Mouse (Mus musculus) heart, adult 11 months (tissue): ENCODE data around the gene Ralgds.

Source experiments
- DNase-seq: peaks from one replicate; pipeline ENCODE4 v3.0.0; 2022

The Ralgds gene

GRCm38 (mm10) chr2:28534436-28535262 is 21.7 kb downstream of the Ralgds start:
- peak; percentile 98 for DNase-seq

DNA sequence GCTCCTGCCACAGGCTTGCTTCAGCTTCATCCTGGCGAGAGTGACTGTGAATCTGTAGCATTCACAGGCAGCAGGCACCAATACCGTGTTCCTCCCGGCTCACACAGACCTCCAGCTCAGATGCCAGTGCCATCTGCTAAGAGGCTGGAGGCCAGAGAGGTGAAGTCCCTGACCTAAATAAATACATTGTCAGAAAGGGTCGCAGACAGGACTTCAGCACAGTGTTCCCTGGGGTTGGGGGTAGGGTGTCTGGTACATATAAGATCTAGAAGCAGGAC is 22.3 kb downstream of the Ralgds start:
- DNase-seq: peak; percentile 93

DNA sequence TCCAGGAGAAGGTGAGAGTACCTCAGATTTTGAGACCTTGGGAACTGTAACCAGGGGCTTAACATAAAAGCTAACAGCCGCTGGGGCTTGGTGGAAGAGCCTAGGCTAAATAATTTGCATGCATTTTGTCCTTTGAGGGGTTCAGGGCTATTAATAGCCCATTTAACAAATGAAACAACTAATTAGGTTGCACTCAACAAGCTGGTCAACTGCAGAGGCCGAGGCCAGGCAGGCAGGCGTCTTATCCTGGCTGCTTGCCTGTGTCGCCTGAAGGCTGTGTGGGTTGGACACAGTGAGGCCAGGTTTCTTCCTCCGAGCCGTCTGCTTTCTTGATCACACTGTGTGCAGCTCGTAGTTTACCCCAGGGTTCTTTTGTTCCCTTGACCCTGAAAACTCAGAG is 22.7 kb downstream of the Ralgds start:
- peak; percentile 93 for DNase-seq

DNA sequence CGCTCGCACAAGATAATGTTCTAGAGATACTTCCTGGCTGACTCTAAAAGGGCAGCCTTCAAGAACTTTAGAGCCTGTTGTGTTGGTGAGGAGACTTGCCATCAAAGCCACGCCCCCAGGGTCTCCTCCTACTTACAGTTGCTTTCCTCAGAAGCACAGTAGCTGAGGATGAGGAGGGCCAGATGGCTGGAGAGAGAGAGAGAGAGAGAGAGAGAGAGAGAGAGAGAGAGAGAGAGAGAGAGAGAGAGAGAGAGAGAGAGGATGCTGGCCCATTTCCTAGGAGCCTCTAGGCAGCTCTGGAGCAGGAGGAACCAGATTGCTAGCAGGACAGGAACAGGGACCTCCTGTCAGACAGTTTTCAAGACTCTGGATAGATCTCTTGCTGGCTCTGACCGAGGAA is 23.2 kb downstream of the Ralgds start:
- DNase-seq: peak; percentile 95

- peak; percentile 92 for DNase-seq
Measured at GRCm38 (mm10) chr2:28536766-28537633, 24.1 kb downstream of the Ralgds start.

- DNase-seq: no peak
Measured at GRCm38 (mm10) chr2:28537634-28537920, 24.7 kb downstream of the Ralgds start.

DNA sequence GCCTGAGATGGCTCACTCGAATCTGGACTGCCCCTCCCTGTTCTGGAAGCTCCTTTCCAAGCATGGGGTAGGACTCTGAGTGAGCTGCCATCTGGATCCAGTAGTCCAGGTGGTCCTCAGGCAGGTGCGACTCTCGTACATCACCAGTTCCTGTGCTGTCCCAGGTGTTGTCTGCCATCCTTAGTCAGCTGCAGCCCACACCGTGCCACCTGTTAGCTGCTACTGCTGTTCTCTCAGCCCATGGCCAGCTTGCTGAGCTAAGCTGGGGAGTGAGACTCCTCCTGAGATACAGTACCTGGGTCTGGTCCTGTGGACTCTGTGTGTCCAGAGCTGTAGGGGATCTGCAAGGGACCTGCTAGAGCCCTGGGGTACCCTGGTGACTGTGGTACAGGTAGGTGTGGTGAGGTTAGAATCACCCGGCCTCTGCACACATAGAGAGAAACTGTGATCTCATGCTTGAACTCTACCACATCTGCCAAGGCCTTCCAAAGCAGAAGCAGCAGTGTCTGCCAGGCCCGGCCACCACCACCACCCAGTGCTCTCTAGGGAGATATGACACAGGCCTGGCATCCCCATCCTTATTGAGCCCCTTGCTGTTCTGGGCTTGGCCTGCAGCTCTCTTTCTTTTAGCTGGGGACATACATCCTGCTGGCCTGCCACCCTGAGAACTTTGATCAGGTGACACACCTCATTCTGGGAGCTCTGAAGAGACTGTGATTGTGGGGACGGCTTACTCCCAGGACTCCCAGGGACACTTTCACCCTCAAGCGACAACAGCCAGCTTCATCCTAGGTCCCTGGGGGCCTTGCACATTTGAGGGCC is 25.3 kb downstream of the Ralgds start:
- peak; percentile 95 for DNase-seq

GRCm38 (mm10) chr2:28538817-28539128 is 25.8 kb downstream of the Ralgds start:
- DNase-seq: no peak

DNA sequence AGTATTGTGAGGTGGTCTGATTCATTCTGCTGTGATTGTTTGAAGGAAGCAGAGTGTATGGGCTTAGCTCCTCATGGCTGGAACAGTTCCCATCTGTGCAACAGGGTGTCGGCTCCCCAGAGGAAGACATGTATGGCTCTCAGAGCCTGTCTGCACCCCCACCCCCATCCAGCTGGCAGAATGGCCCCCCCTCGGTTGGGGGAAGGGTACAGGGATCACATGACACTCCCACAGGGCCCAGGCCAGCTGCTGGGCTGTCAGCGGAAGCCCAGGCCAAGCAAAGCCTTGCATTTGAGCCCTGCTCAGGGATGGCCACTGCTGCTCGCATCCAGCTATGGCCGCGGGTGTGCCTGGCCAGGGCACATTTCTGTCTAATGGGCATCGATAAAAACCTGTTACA is 26.3 kb downstream of the Ralgds start:
- DNase-seq: peak; percentile 99

GRCm38 (mm10) chr2:28539949-28540348 is 27.0 kb downstream of the Ralgds start:
- DNase-seq: peak; percentile 99

GRCm38 (mm10) chr2:28540587-28541227 is 27.8 kb downstream of the Ralgds start:
- DNase-seq: peak; percentile 92

DNA sequence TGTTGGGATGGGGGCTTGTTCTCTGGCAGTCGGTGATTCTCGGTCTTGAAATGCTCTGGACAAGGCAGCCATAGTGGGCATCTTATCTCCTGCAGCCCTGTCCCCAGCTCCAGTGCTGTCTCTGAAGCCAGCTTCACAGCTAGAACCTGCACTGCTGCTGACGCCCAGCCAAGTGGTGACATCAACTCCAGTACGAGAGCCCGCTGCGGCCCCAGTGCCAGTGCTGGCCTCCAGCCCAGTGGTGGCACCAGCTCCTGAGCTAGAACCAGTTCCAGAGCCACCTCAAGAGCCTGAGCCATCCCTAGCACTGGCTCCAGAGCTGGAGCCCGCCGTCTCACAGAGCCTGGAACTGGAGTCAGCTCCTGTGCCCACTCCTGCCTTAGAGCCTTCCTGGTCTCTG is 31.0 kb downstream of the Ralgds start:
- DNase-seq: no peak

GRCm38 (mm10) chr2:28545976-28546375 is 33.1 kb downstream of the Ralgds start:
- no peak for DNase-seq

DNA sequence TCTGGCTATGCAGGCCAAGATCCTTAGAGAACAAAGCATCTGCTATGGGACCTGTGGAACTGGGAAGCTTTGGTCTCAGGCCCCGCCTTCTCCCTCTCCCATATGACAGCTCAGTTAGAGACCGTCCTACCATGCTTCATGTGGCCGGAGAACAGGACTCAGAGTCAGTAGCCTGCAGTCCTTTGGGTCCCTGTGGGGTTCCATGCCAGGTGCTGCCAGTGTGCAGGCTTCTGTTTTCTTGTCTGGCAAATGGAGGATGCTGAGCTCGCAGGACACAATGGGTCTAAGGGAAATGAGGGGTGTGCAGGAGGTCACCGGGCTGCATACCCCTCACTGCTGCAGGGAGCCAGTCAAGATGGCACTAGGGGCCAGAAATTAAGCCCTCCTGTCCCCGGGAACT is 33.6 kb downstream of the Ralgds start:
- no peak for DNase-seq

GRCm38 (mm10) chr2:28547237-28548172 is 34.6 kb downstream of the Ralgds start:
- DNase-seq: peak; percentile 95

DNA sequence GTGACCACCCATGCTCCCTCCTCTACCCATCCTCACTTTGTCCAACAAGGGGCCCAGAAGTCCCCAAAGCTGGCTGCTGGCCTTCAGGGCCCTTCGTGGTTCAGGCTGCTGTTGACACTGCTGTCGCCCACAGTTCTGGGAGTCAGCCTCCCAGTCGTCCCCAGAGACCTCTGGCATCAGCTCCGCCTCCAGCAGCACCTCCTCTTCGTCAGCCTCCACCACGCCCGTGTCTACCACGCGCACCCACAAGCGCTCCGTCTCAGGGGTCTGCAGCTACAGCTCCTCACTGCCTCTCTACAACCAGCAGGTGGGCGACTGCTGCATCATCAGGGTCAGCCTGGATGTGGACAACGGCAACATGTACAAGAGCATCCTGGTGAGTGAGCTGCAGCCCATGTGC is 36.2 kb downstream of the Ralgds start:
- peak; percentile 93 for DNase-seq

- DNase-seq: no peak
Measured at GRCm38 (mm10) chr2:28552301-28552700, 39.4 kb downstream of the Ralgds start.

DNA sequence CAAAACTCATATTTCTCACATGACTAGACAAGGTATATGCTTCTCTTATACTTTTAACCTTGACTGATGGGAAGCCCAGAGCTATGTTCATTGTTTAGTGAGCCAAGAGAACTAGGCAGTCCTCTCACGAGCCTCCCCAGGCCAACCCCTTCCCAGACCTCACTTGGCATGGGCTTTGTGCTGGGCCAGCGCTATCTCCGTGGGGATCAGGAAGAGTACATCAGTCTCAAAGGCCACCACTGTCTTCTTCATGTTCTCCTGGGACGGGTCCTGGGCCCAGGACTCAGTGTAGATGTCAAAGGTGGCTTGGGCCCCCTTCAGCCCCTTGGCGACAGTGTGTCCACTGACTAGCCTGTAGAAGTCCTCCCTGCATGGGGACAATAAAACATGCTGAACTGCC is 44.5 kb downstream of the Ralgds start:
- no peak for DNase-seq

GRCm38 (mm10) chr2:28563303-28563702 is 50.4 kb downstream of the Ralgds start, which contains the start of gene Cel:
Gene Cel, minus strand, starts transcription at chr2:28563403.
- no peak for DNase-seq

DNA sequence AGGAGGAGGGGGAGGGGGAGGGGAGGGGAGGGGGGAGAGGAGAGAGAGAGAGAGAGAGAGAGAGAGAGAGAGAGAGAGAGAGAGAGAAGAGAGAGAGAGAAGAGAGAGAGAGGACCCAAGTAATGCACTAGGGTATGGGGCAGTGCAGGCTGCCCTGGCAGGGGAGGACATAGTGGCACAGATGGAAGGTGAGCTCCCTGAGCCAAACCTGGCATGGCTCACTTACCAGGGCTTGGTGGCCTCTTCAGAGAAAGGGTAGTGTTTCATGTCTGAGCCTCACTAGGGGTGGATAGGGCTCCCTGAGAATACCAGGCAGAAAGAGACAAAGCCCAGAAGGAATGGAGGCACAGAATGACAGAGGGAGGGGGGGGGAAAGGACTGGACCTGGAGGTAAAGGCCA is 50.9 kb downstream of the Ralgds start:
- no peak for DNase-seq

DNA sequence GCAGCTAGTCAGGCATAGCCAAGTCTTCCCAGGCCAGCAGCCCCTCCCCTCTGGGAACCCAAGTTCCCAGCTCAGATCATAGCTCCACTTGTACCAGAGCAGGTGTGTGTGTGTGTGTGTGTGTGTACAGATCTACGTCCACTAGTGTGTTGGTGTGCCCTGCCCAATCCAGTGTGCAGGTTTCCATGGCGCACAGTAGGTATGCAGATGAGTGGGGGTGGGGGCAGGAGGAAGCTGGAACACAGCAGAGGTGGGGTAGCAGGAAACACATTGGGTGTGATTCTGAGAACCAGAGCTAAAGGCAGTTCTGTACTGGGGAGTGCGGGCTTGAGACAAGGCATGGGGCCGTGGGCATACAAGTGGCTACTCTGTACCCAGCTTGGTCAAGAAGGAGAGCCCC is 51.5 kb downstream of the Ralgds start:
- DNase-seq: no peak

- DNase-seq: peak; percentile 95
Measured at GRCm38 (mm10) chr2:28566545-28566944, 53.6 kb downstream of the Ralgds start.
